Mouse (Mus musculus) heart, adult 2 months (tissue): ENCODE measurements around the gene Tex46.

Experiments
- CTCF ChIP-seq: fragments of 200-600 bp; IDR thresholded peaks from 2 replicates; pipeline ENCODE4 v1.8.1; 2022; ENCODE audit warnings: antibody characterized with exemption, mild to moderate bottlenecking, moderate library complexity
- POLR2A ChIP-seq: fragments of 200-500 bp; IDR thresholded peaks from 2 replicates; pipeline ENCODE4 v1.6.1; 2011; ENCODE audit warnings: mild to moderate bottlenecking, low read depth, low read length, control low read depth; ENCODE audit not compliant: insufficient read depth

DNA sequence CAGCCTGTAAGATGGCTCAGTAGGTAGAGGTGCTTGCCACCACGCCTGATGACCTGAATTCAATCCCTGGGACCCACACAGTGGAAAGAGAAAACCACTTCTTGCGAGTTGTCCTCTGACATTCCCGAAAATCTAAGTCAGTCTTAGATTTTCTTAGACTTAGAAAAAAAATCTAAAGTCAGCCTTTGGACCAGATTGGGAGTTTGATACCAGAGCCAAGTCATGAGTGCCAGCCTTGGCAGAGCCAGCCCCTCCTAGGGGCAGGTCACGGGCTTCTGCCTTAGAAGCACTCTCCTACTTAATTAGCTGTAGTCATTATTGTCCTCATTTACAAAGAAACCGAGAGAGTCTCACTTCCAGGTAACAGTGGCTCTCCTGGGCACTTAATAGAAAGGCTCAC is 11.7 kb downstream of the Tex46 start:
- no peak for TF ChIP-seq POLR2A
- no peak for TF ChIP-seq CTCF
